Mouse (Mus musculus) bone marrow macrophage, adult 2 months (primary cell): ENCODE data around the gene Cuta.

ENCODE experiments used
- CTCF ChIP-seq: IDR thresholded peaks from 2 replicates; pipeline ENCODE4 v1.5.1; 2012; ENCODE audit warnings: low read depth, mild to moderate bottlenecking, low read length, moderate library complexity
- POLR2A ChIP-seq: IDR thresholded peaks from 2 replicates; pipeline ENCODE4 v1.6.1; 2012; ENCODE audit warnings: mild to moderate bottlenecking, low read depth, low read length, borderline replicate concordance

DNA sequence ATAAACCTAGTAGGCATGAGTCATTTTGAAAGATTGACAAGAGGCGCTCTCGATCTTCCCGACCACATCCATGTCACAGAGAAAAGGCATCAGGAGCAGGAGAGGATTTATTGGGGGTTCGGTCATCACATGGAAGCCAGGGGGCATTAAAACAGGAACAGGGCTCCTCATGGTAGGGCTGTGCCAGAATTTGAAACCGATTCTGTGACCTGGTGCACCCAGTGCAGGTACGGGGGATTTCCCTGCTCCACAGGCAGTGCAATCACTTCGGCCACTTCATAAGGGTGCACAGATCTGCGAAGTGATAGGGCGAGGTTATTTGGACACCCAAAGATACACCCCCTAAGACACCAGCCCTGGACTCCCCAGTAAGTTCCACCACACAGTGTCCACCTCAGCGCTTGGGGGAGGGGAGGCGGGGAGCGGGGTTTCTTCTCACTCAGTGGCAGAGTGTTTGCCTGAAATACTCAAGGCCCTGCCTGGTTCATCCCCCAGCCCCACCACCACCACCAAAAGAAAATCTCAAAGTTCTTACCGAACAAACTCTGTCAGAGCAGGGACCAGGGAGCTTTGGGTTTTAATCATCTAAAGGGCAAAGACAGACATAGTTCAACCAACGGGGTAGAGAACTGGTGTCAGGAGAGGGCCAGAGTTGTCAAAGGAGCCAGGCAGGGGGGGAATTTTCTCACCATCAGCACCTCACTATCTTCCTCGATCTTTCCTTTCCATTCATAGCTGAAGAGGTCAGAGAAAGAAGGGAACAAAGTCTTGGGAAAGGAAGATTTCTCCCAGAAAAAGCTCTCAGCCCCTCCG, 1.3 kb downstream of the Cuta start:
- no peak for TF ChIP-seq CTCF
- TF ChIP-seq POLR2A, result no peak
